Mouse (Mus musculus) frontal cortex, postnatal 14 days (tissue): ENCODE measurements around the gene Rasl10a.

Experiments used
- DNase-seq, 2 experiments: peaks; one replicate each; pipeline ENCODE4 v3.0.0; 2022; ENCODE audit warnings: low spot score in 2 of 2

Gene Rasl10a

DNA sequence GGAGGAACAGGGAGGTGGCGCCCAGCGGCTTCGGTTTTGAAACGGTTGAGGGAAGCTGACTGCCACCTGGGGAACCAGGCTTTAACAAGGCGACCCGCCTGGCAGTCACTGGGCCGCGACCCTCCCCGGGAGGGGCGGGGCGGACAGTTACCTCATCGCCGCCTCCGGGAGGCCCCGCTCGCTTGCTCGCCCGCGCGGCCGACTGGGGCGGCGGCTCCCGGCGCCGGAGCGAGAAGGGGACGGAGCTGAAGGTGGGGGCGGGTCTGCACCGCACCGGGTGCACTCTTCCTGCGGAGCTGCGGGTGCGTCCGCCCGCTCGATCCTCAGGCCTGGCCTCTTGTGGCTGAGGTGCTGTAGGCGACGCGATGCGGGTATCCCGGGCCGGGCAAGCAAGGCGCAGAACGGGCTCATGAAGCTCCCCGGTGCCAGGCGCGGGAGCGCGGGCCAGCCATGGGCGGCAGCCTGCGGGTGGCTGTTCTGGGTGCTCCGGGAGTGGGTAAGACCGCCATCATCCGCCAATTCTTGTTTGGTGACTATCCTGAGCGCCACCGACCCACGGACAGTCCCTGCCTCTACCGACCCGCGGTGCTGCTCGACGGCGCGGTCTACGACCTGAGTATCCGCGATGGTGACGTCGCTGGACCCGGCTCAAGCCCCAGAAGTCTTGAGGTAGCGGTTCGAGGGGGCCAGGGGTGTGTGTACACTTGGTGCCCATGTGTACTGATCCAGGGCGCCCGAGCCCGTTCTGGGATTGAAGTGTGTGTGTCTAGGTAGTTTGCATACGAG, at the start of gene Rasl10a:
Rasl10a (plus strand) TSS at position 273 of the 786 bp plus-strand sequence.
- peak in 1 of 2 experiments; percentile 36 for DNase-seq

DNA sequence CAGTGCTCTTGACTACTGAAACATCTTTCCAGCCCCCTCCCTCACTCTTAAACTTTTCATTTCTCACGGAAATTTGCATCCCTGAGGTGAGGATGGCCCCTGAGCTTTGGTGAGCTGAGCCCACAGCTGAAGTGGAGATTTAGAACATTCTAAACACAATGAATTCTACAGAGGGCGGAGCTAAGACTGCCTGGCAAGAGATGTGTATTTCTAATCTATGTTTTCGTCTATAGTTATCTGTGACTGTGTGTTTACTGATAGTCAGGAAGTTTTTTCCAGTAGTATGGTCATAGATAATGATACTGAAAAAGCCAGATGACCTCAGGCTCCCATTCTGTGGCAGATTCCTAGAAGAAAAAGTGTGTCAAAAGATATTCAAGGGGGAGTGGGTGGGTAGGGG, 49.1 kb upstream of the Rasl10a start:
- DNase-seq: no peak

DNA sequence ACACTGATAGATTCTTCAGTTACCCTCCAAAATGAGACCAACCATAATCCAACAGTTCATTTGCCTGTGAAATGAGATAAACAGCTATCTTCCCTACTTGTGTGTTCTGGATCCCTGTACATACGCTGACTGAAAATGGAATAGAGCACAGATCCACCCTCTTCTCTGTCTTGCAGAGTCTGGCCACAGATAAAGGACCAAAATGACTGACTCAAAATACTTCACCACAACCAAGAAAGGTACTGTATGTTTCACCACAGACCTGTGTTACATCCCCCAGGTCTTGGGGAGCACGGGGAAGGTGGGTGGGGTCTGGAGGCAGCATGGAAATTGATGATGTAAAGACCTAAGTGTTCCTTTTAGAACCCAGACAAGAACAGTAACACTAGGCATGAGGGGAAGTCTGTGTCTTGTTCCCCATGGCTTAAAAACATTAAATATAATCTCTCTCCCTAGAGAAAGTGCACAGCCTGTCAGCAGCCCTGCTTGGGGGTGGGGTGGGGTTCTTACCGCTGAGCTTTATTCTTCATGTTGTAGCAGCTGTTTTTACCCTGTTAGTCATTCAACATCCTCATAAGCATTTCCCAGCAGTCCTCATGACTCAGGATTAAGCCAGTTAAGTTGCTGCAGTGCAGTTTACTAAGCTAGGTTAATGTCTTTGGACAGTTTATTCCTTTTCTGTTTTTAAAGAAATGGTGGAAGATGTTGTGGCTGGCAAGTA, 48.4 kb upstream of the Rasl10a start:
- DNase-seq: peak in 1 of 2 experiments; percentile 21

DNA sequence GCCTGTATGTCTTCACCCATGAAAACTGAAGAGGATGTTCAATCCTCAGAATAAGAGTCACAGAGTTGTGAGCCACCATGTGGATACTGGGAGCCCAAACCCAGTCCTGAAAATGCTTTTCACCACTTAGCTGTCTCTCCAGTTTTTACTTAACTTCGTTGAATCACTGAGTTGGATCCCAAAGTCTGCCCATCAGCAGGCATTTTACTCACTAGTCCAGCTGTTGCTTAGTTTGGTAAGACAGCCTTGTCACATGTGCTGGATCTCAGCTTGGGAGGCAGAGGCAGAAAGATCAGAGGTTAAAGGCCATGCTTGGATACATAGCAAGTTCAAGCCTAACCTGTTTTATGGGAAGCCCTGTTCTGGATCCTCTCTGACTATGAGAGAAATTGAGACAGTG, 47.7 kb upstream of the Rasl10a start:
- no peak for DNase-seq

DNA sequence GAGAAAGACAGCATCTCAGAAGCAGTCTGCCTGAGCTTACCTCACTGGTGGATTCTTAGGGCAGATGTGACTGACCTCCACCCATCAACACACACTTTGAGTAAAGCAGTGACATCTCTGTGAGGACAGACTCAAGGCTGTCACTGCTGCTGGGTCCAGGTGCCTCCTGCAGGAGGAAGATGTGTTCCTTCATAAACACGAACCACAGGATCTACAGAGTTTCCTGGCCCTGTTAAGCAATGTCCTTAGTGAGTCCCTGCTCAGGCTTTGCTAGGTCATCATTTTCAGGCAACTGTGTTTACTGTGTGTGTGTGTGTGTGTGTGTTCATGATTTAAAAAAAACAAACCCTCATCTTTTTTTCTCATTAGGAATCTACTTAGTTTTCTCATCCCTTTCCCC, 46.4 kb upstream of the Rasl10a start:
- DNase-seq: no peak

DNA sequence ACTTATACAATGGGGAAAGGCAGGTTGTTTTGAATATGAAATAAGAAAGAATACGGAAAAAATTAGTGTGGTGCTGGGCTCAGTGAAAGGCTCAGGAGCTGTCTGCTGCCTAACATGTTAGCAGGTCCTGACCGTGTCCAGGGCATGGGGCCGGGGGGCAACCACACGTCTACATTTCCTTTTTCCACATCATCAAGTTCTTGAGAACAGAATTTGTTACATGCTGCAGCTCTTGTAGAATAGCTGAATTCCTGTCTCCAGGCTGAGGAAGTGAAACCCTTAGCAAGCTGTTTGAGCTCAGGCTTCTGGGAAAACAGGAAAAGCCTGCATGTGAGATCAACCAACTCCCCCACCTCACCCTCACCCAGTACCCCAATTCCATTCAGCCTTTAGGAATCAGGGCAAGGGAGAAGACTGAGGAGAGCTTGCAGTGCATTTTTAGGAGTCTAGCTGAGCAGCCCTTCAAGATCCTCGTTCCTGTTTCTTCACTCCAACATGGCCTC, 45.7 kb upstream of the Rasl10a start:
- DNase-seq: no peak

DNA sequence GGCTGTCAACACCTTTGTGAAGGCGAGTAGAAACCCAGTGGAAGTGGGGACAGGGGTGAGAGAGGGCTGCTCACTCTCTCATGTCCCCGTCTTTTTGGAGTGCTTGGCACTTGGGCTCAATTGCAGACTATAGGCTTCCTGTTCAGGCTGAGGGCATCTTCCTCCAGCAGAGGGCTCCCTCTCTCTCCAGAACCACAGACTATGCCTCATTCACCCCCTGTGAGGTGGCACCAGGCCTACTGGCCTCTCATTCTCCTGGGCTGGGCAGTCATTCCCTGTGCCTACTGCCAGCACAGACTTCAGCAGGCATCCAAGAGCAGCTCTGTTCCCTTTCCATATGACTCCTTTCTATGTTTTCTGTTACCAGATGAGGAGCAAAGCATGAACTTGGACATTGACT, 42.2 kb upstream of the Rasl10a start:
- DNase-seq: peak; percentile 50 to 63

DNA sequence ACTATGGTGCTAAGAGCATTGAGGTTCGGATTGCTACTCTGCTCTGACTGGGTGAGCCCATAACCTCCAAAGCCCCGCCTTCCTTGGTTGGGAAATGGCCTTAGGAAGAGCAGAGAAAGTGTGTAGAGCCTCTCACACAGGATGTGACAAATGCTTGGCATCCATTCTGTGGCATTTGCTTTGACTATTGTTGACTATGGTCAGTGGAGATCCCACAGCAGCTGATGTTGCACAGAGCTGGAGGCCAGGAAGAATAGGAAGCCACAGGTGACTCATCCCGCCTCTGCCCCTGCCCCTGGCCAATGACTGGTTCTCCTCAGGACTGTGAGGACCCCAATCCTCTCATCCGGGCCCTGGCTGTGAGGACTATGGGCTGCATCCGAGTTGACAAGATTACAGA, 41.6 kb upstream of the Rasl10a start:
- no peak for DNase-seq

DNA sequence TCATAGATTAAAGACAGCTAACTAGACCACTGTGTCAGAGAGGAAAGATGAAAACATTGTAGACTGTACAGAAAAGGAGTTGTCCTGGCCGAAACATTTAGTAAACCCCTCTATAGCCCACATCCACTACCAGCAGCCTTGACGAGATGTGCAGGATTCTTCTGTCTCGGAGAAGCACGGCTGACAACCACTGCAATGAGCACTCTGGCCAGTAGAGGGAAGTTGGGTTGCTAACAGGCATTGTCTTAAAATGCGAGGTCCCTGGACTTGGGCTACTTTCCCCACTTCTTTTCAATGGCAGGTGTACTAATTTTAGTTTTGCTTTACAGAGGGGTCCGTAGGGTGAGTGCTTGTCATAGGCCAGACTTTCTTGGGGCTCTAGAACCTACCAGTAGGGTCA, 40.4 kb upstream of the Rasl10a start:
- no peak for DNase-seq

DNA sequence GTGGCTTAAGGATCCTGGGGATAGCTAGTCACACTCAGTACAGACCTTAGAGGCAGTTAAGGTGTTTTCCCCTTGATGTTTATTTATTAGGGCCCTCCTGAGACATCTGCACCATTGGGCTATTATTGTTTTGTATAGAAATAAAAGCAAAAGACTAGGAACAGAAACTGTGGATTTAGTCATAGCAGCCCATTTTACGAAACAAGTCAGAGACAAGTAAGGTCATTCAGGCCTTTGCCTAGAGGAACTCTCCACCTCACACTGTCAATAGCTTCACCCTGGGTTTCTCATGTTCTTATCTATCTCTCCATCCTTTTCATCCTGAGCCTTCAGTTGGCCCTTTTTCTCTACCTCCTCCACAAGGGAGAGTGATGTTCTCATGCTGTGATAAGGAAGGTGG, 32.8 kb upstream of the Rasl10a start:
- DNase-seq: no peak

DNA sequence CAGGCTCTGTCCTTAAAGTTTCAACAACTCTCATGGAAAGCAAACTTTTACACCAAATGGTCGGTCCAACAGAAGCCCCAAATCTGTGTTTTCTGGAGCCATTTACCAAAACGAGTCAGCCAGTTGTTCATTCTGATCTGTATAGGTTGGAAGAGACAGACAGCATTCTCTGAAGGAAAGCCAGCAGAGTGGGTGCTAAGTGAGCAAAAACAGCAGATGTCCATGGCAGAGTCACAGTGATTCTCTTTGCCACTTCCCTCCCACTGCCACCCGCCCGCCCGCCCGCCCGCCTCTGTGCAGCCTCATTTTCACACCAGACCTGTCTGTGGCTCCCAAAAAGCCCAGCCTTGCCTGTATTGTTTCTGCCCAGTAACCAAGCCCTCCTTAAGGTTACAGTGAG, 29.7 kb upstream of the Rasl10a start:
- DNase-seq: no peak

DNA sequence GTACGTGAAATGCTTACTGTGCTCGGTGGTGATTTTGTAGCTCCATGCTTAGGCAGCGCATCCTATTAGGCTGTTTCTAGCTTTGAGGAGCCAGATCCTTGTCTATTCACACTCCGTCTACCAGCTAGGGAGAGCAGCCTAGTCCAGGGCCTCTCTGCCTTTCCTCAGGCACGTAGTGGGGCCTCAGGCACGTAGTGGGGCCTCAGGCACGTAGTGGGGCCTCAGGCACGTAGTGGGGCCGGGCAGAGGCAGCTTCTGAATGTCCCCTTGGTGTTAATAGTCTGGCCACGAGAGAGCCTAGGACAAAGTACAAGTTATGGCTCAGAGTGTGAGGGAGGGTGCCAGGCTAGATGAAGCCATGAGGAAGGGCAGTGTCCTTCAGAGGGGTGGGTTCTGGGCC, 25.2 kb upstream of the Rasl10a start:
- no peak for DNase-seq

DNA sequence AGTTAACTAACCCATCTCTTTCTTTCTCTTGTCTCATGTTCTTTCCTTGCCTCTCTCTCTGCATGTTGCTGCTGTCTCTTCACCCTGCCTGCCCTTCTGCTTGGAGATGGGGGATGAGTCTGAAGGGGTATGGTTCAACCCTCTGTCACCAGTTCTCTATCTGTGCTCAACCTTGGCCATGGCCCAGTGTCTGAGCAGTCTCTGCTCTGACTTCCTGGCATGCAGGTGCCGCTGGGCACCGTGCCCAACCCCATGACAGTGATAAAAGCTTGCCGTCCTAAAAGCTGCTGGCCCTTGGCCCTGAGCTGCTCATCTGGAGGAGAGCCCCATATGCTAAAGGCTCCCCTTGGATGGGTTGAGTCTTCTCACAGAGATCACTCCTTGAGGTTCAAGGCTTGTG, 24.8 kb upstream of the Rasl10a start:
- DNase-seq: no peak

DNA sequence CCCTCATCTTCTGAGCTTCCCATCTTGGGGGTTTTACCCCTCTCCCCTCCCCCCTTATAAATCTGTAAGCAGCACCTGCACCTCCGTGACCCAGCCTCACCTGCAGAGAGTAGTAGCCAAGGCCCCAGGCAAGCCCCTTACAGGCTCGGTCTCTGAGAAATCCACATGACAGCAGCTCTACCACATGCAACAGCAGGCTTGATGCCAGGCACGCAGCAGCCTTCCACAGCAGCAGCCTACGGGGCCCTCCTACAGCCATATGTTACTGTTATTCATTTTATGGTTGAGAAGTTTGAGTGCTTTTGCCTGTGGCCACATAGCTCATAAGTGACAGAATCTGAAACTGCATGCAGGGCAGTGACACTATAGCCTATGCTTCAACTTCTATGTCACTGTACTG, 22.5 kb upstream of the Rasl10a start:
- peak; percentile 56 to 62 for DNase-seq

DNA sequence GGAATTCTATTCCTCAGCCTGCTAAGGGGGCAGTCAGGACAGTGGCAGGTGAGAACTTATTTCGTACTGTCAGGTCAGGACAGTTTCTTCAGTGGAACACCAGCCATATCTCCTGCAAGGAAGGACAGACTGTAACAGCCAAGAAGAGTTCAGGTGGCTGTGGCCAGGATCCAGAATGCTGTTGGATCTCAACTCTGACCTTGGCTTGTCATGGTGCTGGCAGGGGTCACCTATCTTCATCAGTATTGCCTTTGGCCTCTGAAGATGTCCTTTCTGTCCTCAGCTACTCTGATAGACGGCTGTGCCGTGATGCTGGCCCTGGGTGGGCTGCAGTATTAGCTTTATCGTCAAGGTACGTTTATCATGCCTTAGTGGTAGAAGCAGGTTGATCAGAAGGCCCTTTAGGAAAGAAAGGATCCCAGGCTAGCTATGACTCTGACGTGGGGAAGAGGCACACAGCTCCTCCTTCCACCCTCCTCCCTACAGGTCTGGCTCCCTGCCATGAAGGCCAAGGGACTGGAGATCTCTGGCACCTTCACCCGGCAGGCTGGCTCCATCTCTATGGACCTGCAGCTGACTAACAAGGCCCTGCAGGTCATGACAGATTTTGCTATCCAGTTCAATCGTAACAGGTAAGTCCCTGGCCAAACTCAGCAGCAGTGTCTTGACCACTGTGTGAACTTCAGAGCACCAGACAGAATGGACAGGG, 20.6 kb upstream of the Rasl10a start:
- no peak for DNase-seq

DNA sequence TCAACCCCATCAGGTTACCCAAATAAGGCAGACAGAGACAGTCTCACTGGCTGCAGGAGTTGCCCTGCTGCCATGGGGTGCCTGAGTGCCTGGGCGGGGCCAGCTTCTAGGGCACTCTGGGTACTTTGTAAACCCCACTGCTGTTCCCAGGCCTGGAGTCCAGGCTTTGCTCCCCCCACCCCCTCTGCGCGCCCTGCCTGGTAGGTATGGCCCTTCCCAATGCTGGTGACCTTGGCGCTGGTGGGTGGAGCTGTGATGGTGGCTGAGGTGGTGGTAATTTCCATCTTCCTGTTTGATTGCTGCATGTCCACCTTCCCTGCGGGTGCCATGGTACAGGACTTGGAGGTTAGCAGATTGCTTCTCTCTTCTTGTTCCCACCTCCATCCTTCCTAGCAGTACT, 17.3 kb upstream of the Rasl10a start:
- no peak for DNase-seq

DNA sequence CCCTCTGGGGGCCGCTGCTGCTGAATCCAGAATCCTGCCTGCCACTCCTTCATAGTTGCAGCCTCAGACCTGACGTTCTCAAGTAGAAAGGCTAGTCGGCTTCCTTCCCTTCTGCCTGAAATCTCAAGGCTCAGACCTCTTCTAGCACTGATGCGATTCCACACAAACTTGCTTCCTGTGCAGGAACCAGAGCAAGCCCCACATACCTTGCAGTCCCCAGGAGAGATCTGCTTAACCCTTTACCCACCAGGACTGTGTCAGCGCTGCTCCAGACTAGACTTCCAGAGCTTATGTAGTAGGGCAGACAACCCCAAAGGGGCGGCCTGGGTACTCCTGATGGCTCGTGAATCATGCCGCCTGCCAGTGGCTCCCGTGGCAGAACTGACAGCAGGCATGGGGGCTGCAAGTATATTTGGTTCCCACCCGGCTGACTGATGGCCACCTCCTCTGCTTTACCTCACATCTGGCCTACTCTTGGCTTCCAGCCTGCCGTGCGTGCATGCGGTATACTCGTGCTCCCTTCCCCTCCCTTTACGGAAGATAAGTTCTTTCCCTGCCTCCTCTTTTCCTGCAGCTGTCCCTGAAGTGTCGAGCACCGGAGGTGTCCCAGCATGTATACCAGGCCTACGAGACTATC, 16.7 kb upstream of the Rasl10a start:
- DNase-seq: peak; percentile 42 to 64

DNA sequence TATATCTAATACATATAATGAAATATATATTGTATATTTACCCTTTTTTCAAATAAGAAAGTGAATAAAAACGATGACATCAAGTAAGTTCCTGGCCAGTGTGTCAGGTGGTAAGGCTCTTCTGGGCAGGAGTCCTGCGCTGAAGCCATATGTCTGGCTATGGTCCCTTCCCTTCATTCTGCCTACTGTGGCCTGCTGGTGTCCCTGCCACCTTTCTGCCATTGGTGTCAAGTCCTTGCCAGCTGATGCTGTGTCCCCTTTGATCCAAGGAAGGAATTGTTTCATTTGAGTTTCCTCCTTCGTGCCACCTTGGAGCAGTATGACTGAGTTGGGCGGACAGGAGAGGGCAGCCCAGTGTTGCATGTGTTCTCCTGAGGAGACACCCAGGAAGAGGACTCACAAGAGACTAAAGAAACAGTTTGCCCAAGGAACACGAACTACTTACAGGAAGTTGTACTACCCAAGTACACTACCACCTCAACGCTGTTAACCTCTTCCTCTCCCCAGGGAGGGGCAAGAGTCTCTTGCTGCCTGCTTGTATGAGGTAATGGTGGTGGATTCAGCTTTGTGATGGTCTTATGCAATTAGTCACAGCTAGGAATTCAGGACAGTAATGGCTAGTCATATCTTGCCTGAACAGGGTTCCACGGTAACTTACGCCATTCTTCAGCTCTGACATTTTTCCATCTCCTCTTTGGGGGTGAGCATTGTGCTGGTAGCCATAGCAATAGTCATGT, 15.1 kb upstream of the Rasl10a start:
- no peak for DNase-seq

DNA sequence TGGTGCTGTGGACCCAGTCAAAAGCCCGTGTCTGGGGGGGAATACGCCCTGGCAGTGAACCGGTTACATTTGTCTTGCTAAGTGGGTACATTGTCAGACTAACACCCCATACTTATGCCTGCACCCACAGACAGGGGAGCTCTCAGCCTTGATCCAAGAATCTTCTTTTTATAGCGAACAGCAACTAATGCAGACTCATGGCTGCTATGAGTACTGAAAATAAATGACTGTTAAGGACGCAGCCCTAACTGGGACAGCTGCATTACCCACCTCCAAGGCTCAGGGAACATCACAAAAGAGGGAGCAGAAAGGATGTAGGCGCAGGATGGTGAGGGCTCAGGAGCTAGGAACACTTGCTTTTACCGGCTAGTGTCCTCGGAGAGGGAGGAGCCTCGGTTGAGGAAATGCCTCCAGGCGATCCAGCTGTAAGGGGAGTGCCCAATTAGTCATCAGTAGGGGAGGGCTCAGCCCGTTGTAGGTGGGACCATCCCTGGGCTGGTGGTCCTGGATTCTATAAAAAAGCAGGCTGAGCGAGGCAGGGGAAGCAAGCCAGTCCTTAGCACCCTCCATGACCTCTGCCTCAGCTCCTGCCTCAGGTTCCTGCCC, 11.5 kb upstream of the Rasl10a start:
- no peak for DNase-seq

DNA sequence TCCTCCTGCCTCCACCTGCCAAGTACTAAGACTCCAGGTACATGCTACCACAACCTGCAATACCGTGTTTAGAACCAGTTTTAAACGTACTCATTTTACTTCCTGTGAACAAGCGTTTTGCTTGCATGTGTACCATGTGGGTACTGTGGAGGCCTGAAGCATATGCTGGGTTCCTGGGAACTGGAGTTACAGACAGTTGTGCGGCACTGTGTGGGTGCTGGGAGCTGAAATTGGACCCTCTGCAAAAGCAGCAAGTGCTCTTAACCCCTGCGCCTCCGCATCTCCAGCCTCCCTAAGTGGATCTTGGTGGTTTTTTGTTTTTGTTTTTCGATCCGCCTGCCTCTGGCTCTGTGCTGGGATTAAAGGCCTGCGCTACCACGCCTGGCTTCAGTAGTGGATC, 6.3 kb upstream of the Rasl10a start:
- DNase-seq: no peak
